Mouse (Mus musculus) frontal cortex, postnatal 14 days (tissue): ENCODE measurements at regions not wholly inside any gene's neighbourhood (a gene's known extent, or its start where the extent isn't known, plus 50 kb on each side); places are given as distances from the start of the nearest gene placed in this dataset.

Source experiments
- DNase-seq, 2 experiments: peaks; one replicate each; pipeline ENCODE4 v3.0.0; 2022; ENCODE audit warnings: low spot score in 2 of 2

- DNase-seq = no peak
Observed at GRCm38 (mm10) chr4:9094076-9094475, 855.2 kb upstream of the Car8 start.

GRCm38 (mm10) chr4:9083526-9083925 lies 844.7 kb upstream of the Car8 start:
- DNase-seq = no peak

- peak; percentile 23 to 39 for DNase-seq
Observed at GRCm38 (mm10) chr4:9081701-9082562, 843.1 kb upstream of the Car8 start.

- DNase-seq = no peak
Observed at GRCm38 (mm10) chr4:9080821-9081493, 842.1 kb upstream of the Car8 start.

GRCm38 (mm10) chr4:9079828-9080245 lies 841.0 kb upstream of the Car8 start:
- DNase-seq = no peak

GRCm38 (mm10) chr4:9074447-9074846 lies 835.6 kb upstream of the Car8 start:
- DNase-seq = no peak

GRCm38 (mm10) chr4:9073736-9074428 lies 835.0 kb upstream of the Car8 start:
- no peak for DNase-seq

GRCm38 (mm10) chr4:9072321-9072720 lies 833.5 kb upstream of the Car8 start:
- DNase-seq = no peak

GRCm38 (mm10) chr4:9067874-9068273 lies 829.0 kb upstream of the Car8 start:
- DNase-seq = no peak

GRCm38 (mm10) chr4:9065981-9066815 lies 827.4 kb upstream of the Car8 start:
- no peak for DNase-seq

GRCm38 (mm10) chr4:9061941-9062340 lies 823.1 kb upstream of the Car8 start:
- DNase-seq = no peak

GRCm38 (mm10) chr4:9060221-9060620 lies 821.4 kb upstream of the Car8 start:
- DNase-seq = no peak

GRCm38 (mm10) chr4:9057676-9058075 lies 818.8 kb upstream of the Car8 start:
- no peak for DNase-seq

GRCm38 (mm10) chr4:9057113-9057512 lies 818.3 kb upstream of the Car8 start:
- DNase-seq = no peak

GRCm38 (mm10) chr4:9055876-9056275 lies 817.0 kb upstream of the Car8 start:
- no peak for DNase-seq

- no peak for DNase-seq
Observed at GRCm38 (mm10) chr4:9055266-9055820, 816.5 kb upstream of the Car8 start.

GRCm38 (mm10) chr4:9048817-9049216 lies 810.0 kb upstream of the Car8 start:
- DNase-seq = no peak

GRCm38 (mm10) chr4:9047151-9047550 lies 808.3 kb upstream of the Car8 start:
- DNase-seq = no peak

- DNase-seq = no peak
Observed at GRCm38 (mm10) chr4:9046436-9046835, 807.6 kb upstream of the Car8 start.

GRCm38 (mm10) chr4:9046030-9046429 lies 807.2 kb upstream of the Car8 start:
- DNase-seq = no peak

GRCm38 (mm10) chr4:9036005-9036404 lies 797.2 kb upstream of the Car8 start:
- DNase-seq = no peak
